Mouse (Mus musculus): ENCODE results near the gene Pccb.

Gene Pccb

GRCm38 (mm10) chr9:101034448-101035098 lies at the start of gene Pccb:
Pccb (minus strand) TSS chr9:101034898.
- peak; percentile 94 to 95 for DNase-seq (ENCODE audit: low spot score in 2 of 2)

- DNase-seq (ENCODE audit: low spot score in 2 of 2) = no peak
Measured at GRCm38 (mm10) chr9:101083728-101084127, 49.0 kb upstream of the Pccb start.

- no peak for DNase-seq (ENCODE audit: low spot score in 2 of 2)
Measured at GRCm38 (mm10) chr9:101080046-101080685, 45.5 kb upstream of the Pccb start.

- no peak for DNase-seq (ENCODE audit: low spot score in 2 of 2)
Measured at GRCm38 (mm10) chr9:101078579-101078978, 43.9 kb upstream of the Pccb start.

DNA sequence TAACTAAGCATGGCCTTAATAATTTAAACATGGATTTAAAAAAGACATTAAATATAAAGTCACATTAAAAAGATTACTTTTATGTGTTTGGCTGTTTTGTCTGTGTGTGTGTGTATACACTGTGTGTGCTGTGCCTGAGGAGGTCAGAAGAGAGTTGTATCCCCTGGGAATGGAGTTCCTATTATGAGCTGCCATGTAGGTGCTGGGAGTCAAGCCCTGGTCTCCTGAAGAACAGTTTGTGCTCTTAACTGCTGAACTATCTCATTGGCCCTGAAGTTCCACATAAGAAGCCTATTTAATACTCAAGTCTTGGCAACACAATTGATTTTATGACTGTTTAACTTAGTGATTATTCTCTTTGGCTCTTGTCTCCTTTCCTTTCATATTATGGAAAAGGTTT lies 42.8 kb upstream of the Pccb start:
- DNase-seq (ENCODE audit: low spot score in 2 of 2) = no peak

DNA sequence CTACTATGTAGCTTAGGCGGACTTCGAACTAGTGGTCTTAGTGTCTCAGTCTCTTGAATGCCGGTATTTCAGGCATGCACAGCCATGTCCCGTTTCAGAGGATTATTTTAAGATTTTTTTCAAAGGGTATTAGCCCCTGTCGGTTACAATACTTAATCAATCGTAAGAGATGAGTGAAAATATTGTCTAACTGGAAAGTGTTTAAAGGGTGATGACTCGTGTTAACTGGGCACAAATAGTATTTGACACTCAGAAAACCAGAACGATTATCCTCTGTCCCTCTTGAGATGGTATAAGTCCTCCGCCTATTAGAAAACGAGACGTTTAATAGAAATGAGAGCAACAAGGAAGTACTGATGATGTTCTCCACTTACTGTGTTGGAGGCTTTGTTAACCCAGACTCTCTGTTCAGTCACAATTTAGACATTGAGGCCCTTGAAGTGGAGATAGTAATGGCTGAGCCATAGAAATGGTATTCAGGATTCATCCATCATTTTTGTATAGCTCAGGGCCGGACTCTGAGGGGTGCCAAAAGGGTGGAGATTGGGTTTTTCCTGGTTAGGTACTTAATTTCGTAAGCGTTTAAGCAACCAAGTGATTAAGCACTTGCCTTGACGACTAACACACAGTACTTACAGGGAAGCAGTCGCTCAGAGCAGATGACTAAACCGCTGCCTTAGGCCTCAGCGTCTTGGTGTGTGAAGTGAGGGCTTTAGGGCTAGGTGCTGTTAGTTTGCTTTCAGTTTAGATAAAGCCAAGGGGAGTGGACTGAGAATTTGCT lies 41.6 kb upstream of the Pccb start:
- no peak for DNase-seq (ENCODE audit: low spot score in 2 of 2)

GRCm38 (mm10) chr9:101075694-101076093 lies 41.0 kb upstream of the Pccb start:
- no peak for DNase-seq (ENCODE audit: low spot score in 2 of 2)

- peak; percentile 49 to 55 for DNase-seq (ENCODE audit: low spot score in 2 of 2)
Measured at GRCm38 (mm10) chr9:101075091-101075581, 40.4 kb upstream of the Pccb start.

GRCm38 (mm10) chr9:101074332-101075021 lies 39.8 kb upstream of the Pccb start:
- peak; percentile 88 for DNase-seq (ENCODE audit: low spot score in 2 of 2)

- DNase-seq (ENCODE audit: low spot score in 2 of 2) = no peak
Measured at GRCm38 (mm10) chr9:101073987-101074331, 39.3 kb upstream of the Pccb start, which contains the start of gene Msl2. Msl2 (plus strand) TSS chr9:101074101.

GRCm38 (mm10) chr9:101073041-101073986 lies 38.6 kb upstream of the Pccb start:
- DNase-seq (ENCODE audit: low spot score in 2 of 2) = peak; percentile 96 to 99

- no peak for DNase-seq (ENCODE audit: low spot score in 2 of 2)
Measured at GRCm38 (mm10) chr9:101072506-101072905, 37.8 kb upstream of the Pccb start.

- DNase-seq (ENCODE audit: low spot score in 2 of 2) = no peak
Measured at GRCm38 (mm10) chr9:101069781-101070180, 35.1 kb upstream of the Pccb start.

- no peak for DNase-seq (ENCODE audit: low spot score in 2 of 2)
Measured at GRCm38 (mm10) chr9:101065076-101065602, 30.4 kb upstream of the Pccb start.

- DNase-seq (ENCODE audit: low spot score in 2 of 2) = no peak
Measured at GRCm38 (mm10) chr9:101062253-101062780, 27.6 kb upstream of the Pccb start.

DNA sequence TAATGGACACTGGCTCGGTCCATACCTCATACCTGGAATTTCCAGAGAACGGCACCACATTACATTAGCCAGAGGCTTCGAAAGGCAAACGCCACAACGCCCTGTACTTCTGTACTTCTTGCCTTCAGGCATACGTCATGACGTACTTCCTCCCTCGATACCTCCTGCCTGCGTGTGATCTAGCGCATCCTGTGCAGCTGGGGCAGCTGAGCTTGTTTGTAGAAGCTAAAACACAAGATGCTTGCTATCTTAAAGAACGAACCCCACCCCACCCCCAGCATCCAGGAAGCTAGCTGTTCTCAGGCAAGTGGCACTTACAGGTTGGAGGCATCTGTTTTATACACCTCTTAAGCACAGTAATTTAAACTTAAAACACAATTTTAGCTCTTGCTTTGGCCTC lies 26.3 kb upstream of the Pccb start:
- peak; percentile 81 to 87 for DNase-seq (ENCODE audit: low spot score in 2 of 2)

GRCm38 (mm10) chr9:101057156-101057555 lies 22.5 kb upstream of the Pccb start:
- no peak for DNase-seq (ENCODE audit: low spot score in 2 of 2)

DNA sequence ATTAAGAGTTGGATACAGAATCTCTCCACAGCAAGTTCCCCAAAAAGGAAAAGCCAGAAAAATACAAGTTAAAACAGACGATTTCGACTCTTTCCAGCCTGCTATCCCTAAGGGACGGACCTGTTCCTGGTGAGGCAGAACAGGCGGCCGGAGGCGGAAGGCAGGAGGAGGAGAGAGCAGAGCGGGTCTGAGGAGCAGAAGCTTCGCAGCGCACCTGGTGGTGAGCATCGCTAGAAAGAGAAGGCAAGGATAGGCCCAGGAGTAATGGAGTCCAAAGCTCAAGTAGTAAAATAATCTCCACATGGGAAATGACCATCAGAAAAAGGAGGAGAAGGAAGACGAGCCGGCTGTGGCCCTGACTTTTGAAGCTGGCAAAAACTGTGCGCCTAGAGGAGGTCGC lies 18.6 kb upstream of the Pccb start:
- no peak for DNase-seq (ENCODE audit: low spot score in 2 of 2)

DNA sequence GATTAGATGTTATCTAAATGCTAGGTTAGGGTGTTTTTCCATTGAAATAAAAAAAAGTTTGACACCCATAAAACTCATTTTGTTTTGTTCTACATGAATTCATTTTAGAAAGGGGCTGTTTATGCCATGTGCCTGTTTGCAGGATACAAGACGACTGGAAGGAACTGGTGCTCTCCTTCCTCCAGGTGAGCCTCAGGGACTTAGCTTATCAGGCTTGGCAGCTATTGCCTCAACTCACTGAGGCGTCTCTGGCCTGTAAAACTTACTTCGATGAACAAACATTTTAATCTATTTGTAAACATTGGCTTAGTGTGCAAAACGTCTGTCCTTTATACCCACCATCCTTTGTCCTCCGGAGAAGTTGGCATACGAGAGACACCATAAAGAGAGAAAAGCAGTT lies 18.0 kb upstream of the Pccb start:
- DNase-seq (ENCODE audit: low spot score in 2 of 2) = no peak

DNA sequence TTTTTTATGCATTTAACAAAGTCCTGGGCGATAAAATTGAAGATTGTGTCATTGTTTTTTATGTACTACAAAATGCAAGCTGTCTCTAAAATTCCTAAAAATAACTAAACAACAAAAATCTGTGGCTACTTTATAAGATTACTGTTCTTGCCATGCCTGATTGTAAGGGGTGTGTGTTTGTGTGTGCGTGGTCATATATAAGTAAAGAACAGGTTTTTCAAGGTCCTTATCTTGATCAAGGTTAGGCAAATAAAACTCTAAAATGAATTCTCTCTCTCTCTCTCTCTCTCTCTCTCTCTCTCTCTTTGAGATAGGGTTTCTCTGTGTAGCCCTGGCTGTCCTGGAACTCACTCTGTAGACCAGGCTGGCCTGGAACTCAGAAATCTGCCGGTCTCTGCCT lies 17.3 kb upstream of the Pccb start:
- DNase-seq (ENCODE audit: low spot score in 2 of 2) = no peak

Measured in thymus, postnatal 10 days (tissue).